Mouse (Mus musculus) liver, embryonic 16.5 days (tissue): Measurements from ENCODE around the gene Tmem222. TPM values are rescaled to one million over a fixed set of nuclear protein-coding genes. Genes with fewer than 3 reads are reported as not detected.

ENCODE experiments used
- ATAC-seq: fragments of 200-750 bp; cut with Nextera tagmentation; 2 replicates; pipeline ENCODE4 v1.8.0; 2017; ENCODE audit warnings: low read depth, mild to moderate bottlenecking, moderate number of reproducible peaks, moderate library complexity
- H3K27ac ChIP-seq: fragments of 300-500 bp; sonication (generic); 2 replicates; pipeline ENCODE4 v1.5.1; 2014; ENCODE audit warnings: mild to moderate bottlenecking, low read length
- H3K27me3 ChIP-seq: fragments of 300-500 bp; sonication (generic); 2 replicates; pipeline ENCODE4 v1.6.1; 2014; ENCODE audit warnings: low read depth, low read length, mixed read lengths; ENCODE audit not compliant: control insufficient read depth, insufficient read depth
- H3K36me3 ChIP-seq: fragments of 300-500 bp; sonication (generic); 2 replicates; pipeline ENCODE4 v1.6.1; 2014; ENCODE audit warnings: mild to moderate bottlenecking; ENCODE audit not compliant: control insufficient read depth, insufficient read depth
- H3K4me1 ChIP-seq: fragments of 300-500 bp; sonication (generic); 2 replicates; pipeline ENCODE4 v1.6.1; 2014; ENCODE audit warnings: low read depth, low read length, mixed read lengths; ENCODE audit not compliant: control insufficient read depth
- H3K4me2 ChIP-seq: fragments of 300-500 bp; sonication (generic); 2 replicates; pipeline ENCODE4 v1.6.1; 2014; ENCODE audit warnings: low read depth, low read length, mixed read lengths
- H3K4me3 ChIP-seq: fragments of 300-500 bp; sonication (generic); 2 replicates; pipeline ENCODE4 v1.5.1; 2014; ENCODE audit warnings: low read depth, mild to moderate bottlenecking, low read length
- H3K9ac ChIP-seq: fragments of 300-500 bp; sonication (generic); 2 replicates; pipeline ENCODE4 v1.6.1; 2014; ENCODE audit warnings: low read depth, low read length
- H3K9me3 ChIP-seq: fragments of 300-500 bp; sonication (generic); replicated peaks from 2 replicates; pipeline ENCODE4 v1.6.1; 2016; ENCODE audit warnings: low read length; ENCODE audit not compliant: control insufficient read depth
- WGBS: fragments of 180-500 bp; shearing (Covaris S2); extraction: QIAGEN DNeasy Blood & Tissue Kit; methylation state at CpG from one replicate; pipeline ENCODE4 v1.1.7; 2014; ENCODE audit not compliant: insufficient replicate concordance; 5-methylcytosine and 5-hydroxymethylcytosine counted together
- polyA plus RNA-seq: library from polyadenylated mRNA; unstranded; fragments of >200 nt; fragmentation: Nextera tagmentation; extraction: Ambion mirVana; gene quantifications from 2 replicates; pipeline ENCODE4 v1.2.1, GENCODE M21; 2015

Tmem222 gene
- polyA plus RNA-seq, 1 experiment from 2014 or later: 34.9 TPM

- no peak overlapping the region for H3K27ac ChIP-seq
- H3K4me1 ChIP-seq: no peaks in the 10 kb centered on the region
- H3K4me3 ChIP-seq: no peak overlapping the region
- ATAC-seq: no peak
- no peak overlapping the region for H3K4me2 ChIP-seq
- WGBS: 21% methylated on average over 4 of the region's 4 CpGs
- no peak overlapping the region for H3K9ac ChIP-seq
- peaks cover 15% of the 10 kb centered on the region for H3K36me3 ChIP-seq
- H3K9me3 ChIP-seq: no peaks in the 10 kb centered on the region
- no peaks in the 10 kb centered on the region for H3K27me3 ChIP-seq
Measured at GRCm38 (mm10) chr4:133301802-133302201, 24.2 kb upstream of the Tmem222 start.

GRCm38 (mm10) chr4:133300421-133300820 is 22.8 kb upstream of the Tmem222 start:
- Histone ChIP-seq H3K9ac (no peak overlapping the region), H3K27ac (no peak overlapping the region), H3K36me3 (peaks cover 19% of the 10 kb centered on the region), H3K27me3 (no peaks in the 10 kb centered on the region), H3K4me1 (no peaks in the 10 kb centered on the region), H3K4me2 (no peak overlapping the region), H3K9me3 (no peaks in the 10 kb centered on the region), H3K4me3 (no peak overlapping the region)
- ATAC-seq: no peak
- 90% methylated on average over 11 of the region's 11 CpGs for WGBS

GRCm38 (mm10) chr4:133299701-133300100 is 22.1 kb upstream of the Tmem222 start:
- peaks cover 19% of the 10 kb centered on the region for H3K36me3 ChIP-seq
- H3K4me3 ChIP-seq: no peak overlapping the region
- no peaks in the 10 kb centered on the region for H3K9me3 ChIP-seq
- H3K27ac ChIP-seq: no peak overlapping the region
- H3K4me1 ChIP-seq: no peaks in the 10 kb centered on the region
- no peak overlapping the region for H3K9ac ChIP-seq
- ATAC-seq: no peak
- 70% methylated on average over 5 of the region's 5 CpGs for WGBS
- no peak overlapping the region for H3K4me2 ChIP-seq
- no peaks in the 10 kb centered on the region for H3K27me3 ChIP-seq

GRCm38 (mm10) chr4:133298516-133299365 is 21.1 kb upstream of the Tmem222 start:
- H3K4me2 ChIP-seq: no peak overlapping the region
- 57% methylated on average over 12 of the region's 12 CpGs for WGBS
- H3K27me3 ChIP-seq: no peaks in the 10 kb centered on the region
- ATAC-seq: no peak
- H3K27ac ChIP-seq: no peak overlapping the region
- H3K36me3 ChIP-seq: peaks cover 19% of the 10 kb centered on the region
- H3K4me1 ChIP-seq: no peaks in the 10 kb centered on the region
- H3K9ac ChIP-seq: no peak overlapping the region
- H3K9me3 ChIP-seq: no peaks in the 10 kb centered on the region
- no peak overlapping the region for H3K4me3 ChIP-seq

- no peak overlapping the region for H3K4me2 ChIP-seq
- H3K36me3 ChIP-seq: peaks cover 19% of the 10 kb centered on the region
- no peak overlapping the region for H3K9ac ChIP-seq
- no peak overlapping the region for H3K4me3 ChIP-seq
- WGBS: 3% methylated on average over 5 of the region's 5 CpGs
- no peaks in the 10 kb centered on the region for H3K4me1 ChIP-seq
- peak; percentile 66 for ATAC-seq
- no peaks in the 10 kb centered on the region for H3K27me3 ChIP-seq
- H3K9me3 ChIP-seq: no peaks in the 10 kb centered on the region
- no peak overlapping the region for H3K27ac ChIP-seq
Measured at GRCm38 (mm10) chr4:133297801-133298238, 20.2 kb upstream of the Tmem222 start.

GRCm38 (mm10) chr4:133297360-133297759 is 19.8 kb upstream of the Tmem222 start:
- ATAC-seq: no peak
- no peak overlapping the region for H3K4me2 ChIP-seq

GRCm38 (mm10) chr4:133294084-133294483 is 16.5 kb upstream of the Tmem222 start:
- H3K4me3 ChIP-seq: no peak overlapping the region
- no peak for ATAC-seq
- H3K4me1 ChIP-seq: peaks cover 4% of the 10 kb centered on the region
- H3K4me2 ChIP-seq: no peak overlapping the region
- H3K9ac ChIP-seq: no peak overlapping the region
- H3K36me3 ChIP-seq: peaks cover 4% of the 10 kb centered on the region; the same call in 1 of the 2 replicates
- no peaks in the 10 kb centered on the region for H3K27me3 ChIP-seq
- H3K9me3 ChIP-seq: no peaks in the 10 kb centered on the region
- 90% methylated on average over 11 of the region's 11 CpGs for WGBS
- H3K27ac ChIP-seq: no peak overlapping the region

More at GRCm38 (mm10) chr4:133297360-133297759, 19.8 kb upstream of the Tmem222 start:
- WGBS: 68% methylated on average over 10 of the region's 10 CpGs
- H3K9me3 ChIP-seq: no peaks in the 10 kb centered on the region
- H3K9ac ChIP-seq: no peak overlapping the region
- H3K27ac ChIP-seq: no peak overlapping the region
- no peak overlapping the region for H3K4me3 ChIP-seq
- no peaks in the 10 kb centered on the region for H3K27me3 ChIP-seq
- H3K4me1 ChIP-seq: no peaks in the 10 kb centered on the region
- peaks cover 19% of the 10 kb centered on the region for H3K36me3 ChIP-seq

GRCm38 (mm10) chr4:133292901-133293843 is 15.6 kb upstream of the Tmem222 start:
- 60% methylated on average over 24 of the region's 24 CpGs for WGBS
- Histone ChIP-seq H3K9ac (no peak overlapping the region), H3K4me1 (peaks cover 4% of the 10 kb centered on the region), H3K27me3 (no peaks in the 10 kb centered on the region), H3K4me3 (no peak overlapping the region), H3K9me3 (no peaks in the 10 kb centered on the region), H3K4me2 (no peak overlapping the region), H3K36me3 (peaks cover 4% of the 10 kb centered on the region; the same call in 1 of the 2 replicates), H3K27ac (no peak overlapping the region)
- ATAC-seq: no peak
